Mouse (Mus musculus): ENCODE data around the gene BC004004. TPM values are rescaled to one million over a fixed set of nuclear protein-coding genes. Genes with fewer than 3 reads are reported as not detected.
"Not testable (repeated sequence)": the region's sequence is repeated elsewhere in the genome, so short reads cannot be mapped to it uniquely, and the experiment has no call there.

The BC004004 gene
- polyA plus RNA-seq, 1 experiment from 2014 or later, result 99.1 TPM

GRCm38 (mm10) chr17:29261603-29262258 lies 6.9 kb upstream of the BC004004 start:
- 93% methylated on average over 22 of the region's 22 CpGs for WGBS
- Histone ChIP-seq H3K4me2 (replicated peaks) (0 out of 2 replicates have a peak overlapping the region, but pooled peaks have one; percentile 11), H3K27me3 (no peaks in the 10 kb centered on the region), H3K9me3 (no peaks in the 10 kb centered on the region), H3K9ac (replicated peaks) (peak overlapping the region; percentile 48), H3K4me3 (replicated peaks) (no peak overlapping the region), H3K27ac (0 out of 2 replicates have a peak overlapping the region, but pooled peaks have one; percentile 19), H3K36me3 (peaks cover 36% of the 10 kb centered on the region), H3K4me1 (replicated peaks) (peaks cover 37% of the 10 kb centered on the region)
- ATAC-seq, result no peak

- no peak for ATAC-seq
- H3K4me2 ChIP-seq (replicated peaks), result peak overlapping the region; percentile 68
- H3K9ac ChIP-seq (replicated peaks), result peak overlapping the region; percentile 48
- H3K9me3 ChIP-seq, result no peaks in the 10 kb centered on the region
- H3K27ac ChIP-seq, result no peak overlapping the region
- peaks cover 30% of the 10 kb centered on the region for H3K36me3 ChIP-seq
- H3K4me1 ChIP-seq (replicated peaks), result peaks cover 37% of the 10 kb centered on the region
- no peak overlapping the region for H3K4me3 ChIP-seq (replicated peaks)
- WGBS, result 51% methylated on average over 2 of the region's 2 CpGs
- H3K27me3 ChIP-seq, result no peaks in the 10 kb centered on the region
Observed at GRCm38 (mm10) chr17:29262259-29262649, 6.3 kb upstream of the BC004004 start.

GRCm38 (mm10) chr17:29263417-29263816 lies 5.2 kb upstream of the BC004004 start:
- Histone ChIP-seq H3K9ac (replicated peaks) (peak overlapping the region; percentile 79), H3K4me1 (replicated peaks) (peaks cover 43% of the 10 kb centered on the region), H3K36me3 (peaks cover 19% of the 10 kb centered on the region), H3K27me3 (no peaks in the 10 kb centered on the region), H3K4me2 (replicated peaks) (peak overlapping the region; percentile 68), H3K4me3 (replicated peaks) (peak overlapping the region; percentile 81), H3K9me3 (no peaks in the 10 kb centered on the region), H3K27ac (peak overlapping the region; percentile 93)
- no peak for ATAC-seq
- WGBS, result 2% methylated on average over 14 of the region's 14 CpGs

- Histone ChIP-seq H3K36me3 (peaks cover 15% of the 10 kb centered on the region), H3K4me1 (replicated peaks) (peaks cover 42% of the 10 kb centered on the region), H3K27me3 (no peaks in the 10 kb centered on the region), H3K4me3 (replicated peaks) (peak within 1 kb of the TSS; percentile 81), H3K4me2 (replicated peaks) (peak within 1 kb of the TSS; percentile 68), H3K9ac (replicated peaks) (peak within 1 kb of the TSS; percentile 79), H3K27ac (peak within 1 kb of the TSS; percentile 93), H3K9me3 (no peaks in the 10 kb centered on the region)
- WGBS, result 6% methylated on average over 38 of the region's 38 CpGs
- ATAC-seq, result peak; percentile 63
Observed at GRCm38 (mm10) chr17:29263840-29264633, 4.6 kb upstream of the BC004004 start, which contains the start of gene Ppil1. Gene Ppil1, minus strand, starts transcription at chr17:29264186.

- H3K27ac ChIP-seq, result peak overlapping the region; percentile 93; the same call in 1 of the 2 replicates
- WGBS, result 91% methylated on average over 5 of the region's 5 CpGs
- H3K4me2 ChIP-seq (replicated peaks), result peak overlapping the region; percentile 68
- H3K27me3 ChIP-seq, result no peaks in the 10 kb centered on the region
- no peaks in the 10 kb centered on the region for H3K9me3 ChIP-seq
- peak overlapping the region; percentile 81 for H3K4me3 ChIP-seq (replicated peaks)
- ATAC-seq, result no peak
- H3K4me1 ChIP-seq (replicated peaks), result peaks cover 40% of the 10 kb centered on the region
- H3K36me3 ChIP-seq, result peaks cover 15% of the 10 kb centered on the region
- peak overlapping the region; percentile 79; the same call in 1 of the 2 replicates for H3K9ac ChIP-seq (replicated peaks)
Observed at GRCm38 (mm10) chr17:29264760-29265159, 3.8 kb upstream of the BC004004 start.

GRCm38 (mm10) chr17:29267040-29267439 lies 1.5 kb upstream of the BC004004 start:
- not testable (repeated sequence) for H3K4me3 ChIP-seq (replicated peaks); H3K4me2 ChIP-seq (replicated peaks); H3K36me3 ChIP-seq; H3K27ac ChIP-seq; H3K9me3 ChIP-seq; H3K27me3 ChIP-seq; ATAC-seq; H3K9ac ChIP-seq (replicated peaks)
- 83% methylated on average over 2 of the region's 2 CpGs for WGBS
- peaks cover 38% of the 10 kb centered on the region for H3K4me1 ChIP-seq (replicated peaks)

- H3K27ac ChIP-seq, result peak overlapping the region; percentile 85
- no peaks in the 10 kb centered on the region for H3K27me3 ChIP-seq
- H3K9ac ChIP-seq (replicated peaks), result peak overlapping the region; percentile 86
- no peaks in the 10 kb centered on the region for H3K36me3 ChIP-seq
- peak; percentile 49 for ATAC-seq
- peak overlapping the region; percentile 66 for H3K4me2 ChIP-seq (replicated peaks)
- H3K4me1 ChIP-seq (replicated peaks), result peaks cover 28% of the 10 kb centered on the region
- 61% methylated on average over 6 of the region's 6 CpGs for WGBS
- peak overlapping the region; percentile 75 for H3K4me3 ChIP-seq (replicated peaks)
- no peaks in the 10 kb centered on the region for H3K9me3 ChIP-seq
Observed at GRCm38 (mm10) chr17:29267931-29268681, 482 bp upstream of the BC004004 start.

- Histone ChIP-seq H3K27me3 (no peaks in the 10 kb centered on the region), H3K9ac (replicated peaks) (peak overlapping the region; percentile 86), H3K4me2 (replicated peaks) (peak overlapping the region; percentile 66), H3K36me3 (no peaks in the 10 kb centered on the region), H3K9me3 (no peaks in the 10 kb centered on the region), H3K4me1 (replicated peaks) (peaks cover 23% of the 10 kb centered on the region), H3K27ac (peak overlapping the region; percentile 85), H3K4me3 (replicated peaks) (peak overlapping the region; percentile 75)
- 24% methylated on average over 10 of the region's 10 CpGs for WGBS
- ATAC-seq, result no peak
Observed at GRCm38 (mm10) chr17:29269349-29269706, 740 bp downstream of the BC004004 start.

GRCm38 (mm10) chr17:29270148-29270698 lies 1.6 kb downstream of the BC004004 start:
- H3K4me2 ChIP-seq (replicated peaks), result peak overlapping the region; percentile 66
- WGBS, result 94% methylated on average over 9 of the region's 9 CpGs
- no peak overlapping the region for H3K27ac ChIP-seq
- no peaks in the 10 kb centered on the region for H3K36me3 ChIP-seq
- no peak for ATAC-seq
- H3K4me1 ChIP-seq (replicated peaks), result peaks cover 19% of the 10 kb centered on the region
- no peak overlapping the region for H3K4me3 ChIP-seq (replicated peaks)
- no peak overlapping the region; the same call in 1 of the 2 replicates for H3K9ac ChIP-seq (replicated peaks)
- no peaks in the 10 kb centered on the region for H3K9me3 ChIP-seq
- no peaks in the 10 kb centered on the region for H3K27me3 ChIP-seq

GRCm38 (mm10) chr17:29273156-29273555 lies 4.6 kb downstream of the BC004004 start:
- ATAC-seq, result no peak
- WGBS, result 88% methylated on average over 7 of the region's 7 CpGs
- no peak overlapping the region for H3K4me2 ChIP-seq (replicated peaks)
- no peak overlapping the region for H3K4me3 ChIP-seq (replicated peaks)
- no peaks in the 10 kb centered on the region for H3K27me3 ChIP-seq
- no peaks in the 10 kb centered on the region for H3K9me3 ChIP-seq
- peaks cover 16% of the 10 kb centered on the region for H3K4me1 ChIP-seq (replicated peaks)
- peaks cover 6% of the 10 kb centered on the region for H3K36me3 ChIP-seq
- no peak overlapping the region for H3K27ac ChIP-seq
- no peak overlapping the region for H3K9ac ChIP-seq (replicated peaks)

GRCm38 (mm10) chr17:29273889-29274288 lies 5.3 kb downstream of the BC004004 start:
- ATAC-seq, result no peak

More at GRCm38 (mm10) chr17:29273889-29274288, 5.3 kb downstream of the BC004004 start:
- H3K4me1 ChIP-seq (replicated peaks), result peaks cover 13% of the 10 kb centered on the region
- H3K9me3 ChIP-seq, result no peaks in the 10 kb centered on the region
- no peak overlapping the region for H3K27ac ChIP-seq
- H3K4me3 ChIP-seq (replicated peaks), result no peak overlapping the region
- no peak overlapping the region for H3K4me2 ChIP-seq (replicated peaks)
- 0 out of 2 replicates have a peak overlapping the region, but pooled peaks have one; percentile 10 for H3K9ac ChIP-seq (replicated peaks)
- WGBS, result 87% methylated on average over 11 of the region's 11 CpGs
- H3K36me3 ChIP-seq, result peaks cover 10% of the 10 kb centered on the region
- H3K27me3 ChIP-seq, result no peaks in the 10 kb centered on the region

All from midbrain, embryonic 13.5 days (tissue).